Mouse (Mus musculus): ENCODE results near the gene Rab31.

The Rab31 gene

DNA sequence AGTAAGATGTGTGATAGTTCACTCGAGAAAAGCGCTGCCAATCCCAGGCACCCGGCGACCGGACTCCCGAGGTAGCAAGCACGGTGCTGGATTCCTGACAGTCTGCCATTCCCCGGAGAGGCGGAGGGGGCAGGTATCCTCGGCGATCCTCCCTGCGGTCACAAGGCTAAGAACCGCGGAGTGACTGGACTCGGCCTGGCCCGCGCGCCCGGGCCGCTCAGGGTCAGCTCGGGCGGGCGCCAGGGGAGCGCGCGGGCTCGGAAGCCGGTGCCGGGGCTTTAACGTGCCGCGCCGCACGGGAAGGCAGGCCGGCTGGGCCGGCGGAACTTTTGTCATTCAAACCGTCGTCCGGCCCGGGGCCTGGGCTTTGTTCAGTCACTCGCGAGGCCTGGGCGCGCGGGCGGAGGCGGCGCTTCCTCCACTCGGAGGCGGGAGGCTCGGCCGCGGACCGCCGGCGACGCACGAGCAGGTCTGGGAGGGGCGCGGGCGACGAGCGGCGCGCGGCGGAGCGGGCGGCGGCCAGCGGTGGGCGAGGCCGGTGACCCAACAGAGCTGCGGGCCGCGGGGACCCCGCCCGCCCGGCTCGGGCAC, 10.1 kb upstream of the Rab31 start, which contains the start of gene Ppp4r1:
Gene Ppp4r1, plus strand, starts transcription at position 23 of the 591 bp plus-strand sequence.
- peak; percentile 36 for DNase-seq (ENCODE audit: low read depth)

DNA sequence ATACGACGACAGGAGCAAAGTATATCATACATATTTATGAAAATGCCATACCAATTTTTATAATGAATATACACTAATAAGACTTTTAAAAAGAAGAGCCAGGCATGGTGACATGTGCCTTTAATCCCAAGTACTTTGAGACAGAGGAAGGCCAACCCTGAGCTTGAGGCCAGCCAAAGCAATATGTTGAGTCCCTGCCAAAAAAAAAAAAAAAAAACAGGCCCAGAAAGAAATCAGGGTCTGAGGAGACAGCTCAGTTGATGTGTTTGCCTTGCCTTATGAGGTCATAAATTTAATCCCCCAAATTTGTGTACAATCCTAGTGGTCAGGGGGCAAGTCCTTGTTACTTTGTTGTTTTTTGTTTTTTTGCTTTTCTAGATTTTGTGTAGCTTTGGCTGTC, 8.4 kb upstream of the Rab31 start:
- DNase-seq (ENCODE audit: low read depth): no peak

DNA sequence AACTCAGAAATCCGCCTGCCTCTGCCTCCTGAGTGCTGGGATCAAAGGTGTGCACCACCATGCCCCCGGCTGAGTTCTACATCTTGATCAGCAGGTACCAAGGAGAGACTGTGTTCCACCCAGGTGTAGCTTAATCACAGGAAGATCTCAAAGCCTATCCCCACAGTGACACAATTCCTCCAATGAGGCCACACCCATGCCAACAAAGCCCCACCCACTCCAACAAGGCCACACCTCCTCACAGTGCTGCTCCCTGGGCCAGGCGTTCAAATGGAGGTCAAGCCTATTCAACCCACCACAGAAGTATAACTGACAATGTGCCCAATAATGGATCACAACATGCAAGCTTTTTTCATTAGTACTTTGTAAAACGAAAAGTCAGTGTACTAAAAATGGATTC, 4.9 kb upstream of the Rab31 start:
- DNase-seq (ENCODE audit: low read depth): no peak

DNA sequence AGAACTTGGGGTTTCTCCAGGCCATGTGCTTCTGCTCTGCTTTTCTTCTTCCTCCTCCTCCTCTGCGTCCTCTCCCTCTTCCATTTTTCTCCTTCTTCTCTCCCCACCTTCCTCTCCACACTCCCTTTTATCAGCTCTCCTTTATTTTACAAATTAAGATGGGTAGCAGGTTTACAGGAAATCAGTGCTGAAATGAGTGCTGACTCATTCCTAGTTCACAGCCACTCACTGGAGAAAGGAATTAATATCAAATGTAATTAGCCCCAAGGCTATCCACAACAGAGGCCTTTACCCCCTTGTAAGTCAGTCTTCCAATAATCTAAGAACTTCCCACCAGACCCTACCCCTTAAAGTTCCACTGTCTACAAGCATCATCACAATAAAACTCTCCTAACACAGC, 3.7 kb upstream of the Rab31 start:
- DNase-seq (ENCODE audit: low read depth): no peak

DNA sequence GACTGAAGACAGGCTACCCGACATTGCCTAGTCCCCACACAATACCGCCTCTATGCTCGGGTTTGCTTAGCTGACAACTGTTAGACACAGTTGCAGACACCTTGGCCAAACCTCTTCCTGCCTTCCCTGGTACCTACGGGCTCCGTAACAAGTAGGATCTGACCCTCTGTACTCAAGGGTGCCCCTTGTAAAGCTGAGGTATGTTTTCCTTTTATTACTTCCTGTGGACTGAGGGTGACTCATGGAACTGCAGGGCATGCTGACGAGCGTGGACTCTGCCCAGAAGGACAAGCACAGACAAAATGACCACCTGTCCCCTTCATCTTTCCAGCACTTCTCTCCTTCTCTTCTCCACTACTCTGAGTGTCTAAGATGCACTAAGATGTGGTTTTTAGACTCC, 1.9 kb upstream of the Rab31 start:
- no peak for DNase-seq (ENCODE audit: low read depth)

DNA sequence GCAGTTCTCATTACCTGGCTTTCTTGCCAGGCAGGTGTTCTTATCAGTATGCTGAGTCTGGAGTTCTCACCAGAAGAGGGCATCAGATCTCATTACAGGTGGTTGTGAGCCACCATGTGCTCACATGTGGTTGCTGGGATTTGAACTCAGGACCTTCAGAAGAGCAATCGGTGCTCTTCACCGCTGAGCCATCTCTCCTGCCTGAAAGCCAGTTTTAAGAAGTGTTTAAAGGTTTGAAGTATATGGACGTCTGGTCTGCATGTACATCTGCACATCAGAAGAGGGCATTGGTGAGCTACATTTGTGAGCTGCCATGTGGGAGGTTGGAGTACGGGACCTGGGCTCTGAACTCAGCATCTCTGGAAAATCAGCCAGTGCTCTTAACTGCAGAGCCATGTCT, 1.1 kb upstream of the Rab31 start:
- DNase-seq (ENCODE audit: low read depth): no peak

DNA sequence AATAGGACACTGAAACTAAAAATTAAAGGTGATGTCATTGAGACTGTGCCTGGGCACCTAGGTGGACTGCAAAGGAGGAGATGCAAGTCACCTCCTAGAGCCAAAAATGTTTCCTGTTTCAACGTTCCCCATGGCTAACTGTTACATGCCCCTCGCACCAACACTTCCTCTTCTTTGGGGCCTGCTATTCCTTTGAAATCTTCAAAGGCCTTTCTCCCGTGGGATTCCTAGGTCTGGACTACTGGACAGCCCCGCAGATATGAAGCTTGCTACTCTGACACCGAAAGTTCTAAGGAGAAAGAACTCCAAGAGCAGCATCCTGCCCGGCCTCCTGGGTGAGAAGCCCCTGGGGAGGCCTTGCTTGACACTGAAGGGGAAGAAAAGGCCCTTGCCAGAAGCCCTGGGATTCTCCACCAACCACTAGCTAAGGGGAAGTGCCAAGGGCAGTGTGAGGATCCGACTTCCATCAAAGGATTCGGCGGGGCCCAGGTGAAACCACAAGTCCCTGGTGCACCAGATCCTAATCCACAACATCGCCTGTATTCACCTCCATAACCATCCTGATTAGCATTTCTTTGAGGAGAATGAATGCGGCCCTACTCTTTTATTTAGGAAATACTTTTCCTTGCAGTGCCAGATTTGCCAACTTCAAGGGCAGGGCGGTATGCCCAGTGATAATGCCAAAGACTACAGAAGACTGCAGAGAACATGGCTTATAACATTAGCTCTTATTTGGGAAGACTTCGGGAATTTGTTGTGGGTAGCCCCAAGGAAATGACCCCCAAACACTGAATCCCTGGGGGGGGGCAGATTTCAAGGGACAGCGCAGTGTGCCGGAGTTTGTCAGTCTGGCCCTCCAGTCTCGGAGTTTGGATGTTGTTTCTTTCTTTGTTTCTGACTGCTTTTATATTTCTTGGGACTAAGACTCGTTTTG, 1.3 kb downstream of the Rab31 start:
- DNase-seq (ENCODE audit: low read depth): no peak

DNA sequence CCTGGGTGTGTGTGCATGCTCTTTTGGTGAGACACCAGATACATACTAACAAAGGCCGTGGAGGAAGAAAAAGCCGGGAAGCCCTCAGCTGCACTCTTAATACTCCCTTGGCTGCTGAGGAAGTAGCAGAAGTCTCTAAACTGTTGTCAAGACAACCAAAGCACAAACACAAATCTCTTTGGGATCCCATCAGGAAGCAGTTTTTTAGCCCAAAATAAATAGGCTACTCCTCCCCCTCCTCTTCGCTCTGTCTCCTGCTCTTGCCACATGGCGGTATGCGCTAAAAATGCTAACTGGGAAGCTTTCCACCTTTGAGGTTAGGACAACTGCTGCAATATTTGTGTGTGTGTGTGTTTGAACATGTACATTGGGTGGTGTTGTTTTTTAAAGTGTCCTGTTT, 4.1 kb downstream of the Rab31 start:
- no peak for DNase-seq (ENCODE audit: low read depth)

DNA sequence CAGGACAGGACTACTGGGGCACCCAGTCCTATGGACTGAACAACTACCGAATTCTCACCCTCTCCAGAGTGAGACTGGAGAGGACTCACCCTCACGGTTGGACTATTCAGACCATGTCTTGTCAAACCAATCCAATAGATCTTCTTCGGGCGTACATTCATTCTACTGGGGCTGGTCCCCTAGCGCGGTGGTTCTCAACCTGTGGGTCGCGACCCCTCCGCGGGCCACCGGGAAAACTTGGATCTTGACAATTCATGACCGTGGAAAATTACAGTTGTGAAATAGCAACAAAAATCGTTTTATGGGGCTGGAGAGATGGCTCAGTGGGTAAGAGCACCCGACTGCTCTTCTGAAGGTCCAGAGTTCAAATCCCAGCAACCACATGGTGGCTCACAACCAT, 9.3 kb downstream of the Rab31 start:
- DNase-seq (ENCODE audit: low read depth): no peak

DNA sequence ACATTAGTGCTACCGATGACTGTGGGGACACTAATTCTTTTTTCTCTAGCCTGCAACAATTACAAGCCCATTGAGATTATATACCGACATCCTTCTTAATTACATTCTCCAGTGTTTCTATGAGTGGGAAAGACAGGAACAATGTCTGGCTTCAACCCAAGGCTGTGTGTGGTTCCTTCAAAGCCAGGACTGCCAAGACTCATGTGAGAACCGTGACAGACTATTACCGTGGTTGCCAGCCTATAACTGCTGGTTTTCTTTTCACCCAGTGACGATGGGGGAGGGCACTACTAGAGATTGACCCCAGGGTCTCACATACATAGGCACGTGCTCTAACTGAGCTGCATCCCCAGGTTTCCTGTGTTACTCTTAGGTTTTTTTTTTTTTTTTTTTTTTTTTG, 15.4 kb downstream of the Rab31 start:
- DNase-seq (ENCODE audit: low read depth): no peak

DNA sequence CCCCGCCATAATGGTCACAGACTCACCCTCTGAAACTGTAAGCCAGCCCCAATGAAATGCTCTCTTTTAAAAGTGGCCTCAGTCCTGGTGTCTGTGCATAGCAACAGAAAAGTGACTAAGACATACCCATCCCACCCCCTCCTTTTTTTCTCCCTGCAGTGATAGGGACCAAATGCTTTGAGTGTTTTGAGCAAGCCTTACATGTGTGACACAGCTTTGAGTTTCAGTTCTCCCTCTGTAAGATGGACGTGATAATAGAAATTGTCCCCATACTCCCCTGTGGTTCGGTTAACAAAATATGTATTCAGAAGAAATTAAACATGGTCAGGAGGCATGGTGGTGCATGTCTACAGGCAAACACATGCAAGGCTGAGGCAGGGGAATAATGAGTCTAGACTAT, 16.7 kb downstream of the Rab31 start:
- DNase-seq (ENCODE audit: low read depth): no peak

DNA sequence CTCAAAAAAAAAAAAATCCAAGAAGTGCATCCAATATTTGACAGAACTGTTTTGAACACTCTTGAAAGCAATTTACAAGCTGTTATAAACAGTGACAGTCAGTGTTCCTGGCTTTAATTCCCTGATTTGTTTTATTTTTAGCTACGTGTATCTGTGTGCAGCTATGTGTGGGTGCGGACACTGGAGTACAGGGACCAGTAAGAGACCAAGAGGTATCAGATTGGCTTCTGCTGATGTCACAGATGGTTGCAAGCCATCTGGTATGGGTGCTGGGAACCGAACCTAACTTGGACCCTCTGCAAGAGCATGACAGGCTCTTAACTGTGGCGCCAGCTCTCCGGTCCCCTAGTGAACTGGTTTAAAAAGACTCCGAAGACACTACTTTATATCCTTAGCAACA, 19.4 kb downstream of the Rab31 start:
- DNase-seq (ENCODE audit: low read depth): no peak

DNA sequence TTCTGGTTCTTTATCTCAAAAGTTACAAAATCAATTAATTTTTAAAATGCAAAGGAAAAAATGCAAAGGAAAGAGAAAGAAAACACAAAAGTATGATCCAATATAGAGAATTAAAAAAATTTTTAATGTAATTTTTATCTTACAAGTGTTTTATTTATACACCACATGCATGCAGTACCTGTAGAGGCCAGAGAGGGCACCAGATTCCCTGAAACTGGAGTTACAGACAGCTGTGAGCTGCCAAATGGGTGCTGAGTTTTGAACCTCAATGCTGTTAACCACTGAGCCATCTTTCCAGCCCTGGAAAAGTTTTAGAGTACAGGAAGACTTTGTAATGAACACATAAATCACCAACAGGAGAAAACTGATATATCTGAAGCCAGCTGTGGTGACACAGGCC, 22.3 kb downstream of the Rab31 start:
- DNase-seq (ENCODE audit: low read depth): peak; percentile 39

DNA sequence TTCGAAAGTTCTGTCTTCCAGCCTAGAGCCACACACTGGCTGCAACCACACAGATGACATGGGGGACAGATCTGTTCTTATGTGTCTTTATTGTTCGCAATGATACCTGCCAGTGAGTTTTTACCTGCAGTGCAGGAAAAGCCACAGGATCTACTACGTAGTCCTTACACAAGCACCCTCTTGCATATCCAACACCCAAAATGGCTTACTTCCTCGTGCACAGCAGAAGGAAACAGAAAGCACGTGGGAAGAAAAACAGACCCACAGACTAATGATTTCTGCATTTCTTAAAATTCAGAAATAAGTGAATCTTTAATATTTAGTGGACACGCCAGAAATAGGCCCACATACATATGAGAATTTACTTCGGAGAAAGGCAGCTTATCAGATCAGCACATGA, 22.7 kb downstream of the Rab31 start:
- DNase-seq (ENCODE audit: low read depth): no peak

DNA sequence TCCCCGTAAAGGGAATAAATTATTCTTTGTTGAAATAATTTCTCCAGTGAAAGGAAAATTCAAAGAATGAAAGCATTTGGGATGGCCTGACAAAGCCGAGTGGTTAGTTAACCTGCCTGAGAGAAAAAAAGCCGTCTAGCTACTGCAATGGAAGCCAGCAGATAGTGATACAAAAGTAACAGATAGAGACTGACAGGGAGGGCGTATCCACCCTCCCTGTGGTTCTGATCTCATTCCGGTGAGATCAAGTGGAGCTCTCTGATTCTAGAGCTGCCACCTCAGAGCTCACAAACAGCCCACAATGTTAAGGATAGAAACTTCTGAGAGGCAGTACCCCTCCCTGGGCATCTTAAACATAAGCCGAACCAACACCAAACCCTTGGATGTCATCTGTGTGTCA, 23.6 kb downstream of the Rab31 start:
- no peak for DNase-seq (ENCODE audit: low read depth)

DNA sequence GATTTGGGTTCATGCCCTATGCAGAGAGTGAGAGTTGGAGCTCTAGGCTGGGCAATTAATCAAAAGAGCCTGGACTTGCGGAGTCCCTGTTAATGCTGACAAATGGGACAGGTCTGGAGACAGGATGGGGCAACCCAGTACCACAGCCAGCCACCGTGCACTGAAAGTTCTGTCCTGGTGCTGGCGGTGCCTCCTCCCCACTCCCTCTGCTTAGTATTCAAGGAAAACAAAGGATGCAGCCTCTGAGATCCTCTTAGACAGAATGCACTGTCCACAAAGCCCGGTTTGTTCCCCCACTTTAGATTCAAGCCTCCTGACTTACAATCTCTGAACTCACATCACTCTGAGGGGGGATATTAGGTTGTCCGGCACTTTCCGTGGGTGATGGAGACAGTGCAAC, 26.2 kb downstream of the Rab31 start:
- no peak for DNase-seq (ENCODE audit: low read depth)

DNA sequence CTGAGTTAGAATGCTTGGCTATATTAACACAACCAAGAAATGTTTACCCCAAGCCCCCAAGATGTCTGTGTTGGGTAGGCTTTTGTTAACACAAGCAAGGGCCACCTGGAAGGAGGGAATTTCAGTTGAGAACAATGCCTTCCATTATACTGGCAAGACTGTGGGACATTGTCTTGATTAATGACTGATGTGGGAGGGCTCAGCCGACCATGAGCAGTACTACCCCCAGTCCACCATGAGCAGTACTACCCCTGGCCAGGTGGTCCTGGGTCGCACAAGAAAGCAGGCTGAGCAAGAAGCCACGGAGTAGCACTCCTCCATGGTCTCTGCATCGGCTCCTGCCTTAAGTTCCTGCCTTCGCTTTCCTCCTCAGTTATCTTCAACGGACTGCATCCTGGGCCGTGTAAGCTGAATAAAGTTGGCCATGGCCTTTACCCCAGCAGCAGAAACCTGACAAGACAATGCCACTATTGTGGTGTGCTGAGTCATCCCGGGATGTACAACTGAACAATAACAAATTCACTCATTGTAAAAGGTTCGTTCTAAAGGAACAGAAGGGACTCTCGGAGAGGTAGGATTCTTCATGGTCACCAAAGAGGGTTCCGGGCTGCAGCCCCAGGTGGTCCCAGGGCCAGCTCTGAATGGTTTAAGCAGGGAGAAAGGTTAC, 28.8 kb downstream of the Rab31 start:
- no peak for DNase-seq (ENCODE audit: low read depth)

DNA sequence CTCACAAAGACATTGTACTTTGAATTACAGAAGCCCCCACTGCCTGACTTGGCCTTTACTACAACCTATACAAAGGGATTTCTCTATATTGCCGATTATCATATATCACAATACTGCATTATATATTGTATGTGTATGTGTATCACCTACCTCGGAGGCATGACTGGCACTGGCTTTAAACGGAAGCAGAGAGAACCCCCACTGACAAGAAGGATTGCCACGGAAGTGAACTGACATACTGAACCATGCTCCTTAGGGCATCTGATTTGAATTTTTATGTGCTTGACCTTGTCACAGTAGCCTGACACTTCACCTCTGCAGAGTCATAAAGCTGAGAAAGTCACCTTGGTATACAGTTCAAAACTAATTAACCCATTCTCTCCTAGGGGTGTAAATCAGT, 29.6 kb downstream of the Rab31 start:
- DNase-seq (ENCODE audit: low read depth): no peak

DNA sequence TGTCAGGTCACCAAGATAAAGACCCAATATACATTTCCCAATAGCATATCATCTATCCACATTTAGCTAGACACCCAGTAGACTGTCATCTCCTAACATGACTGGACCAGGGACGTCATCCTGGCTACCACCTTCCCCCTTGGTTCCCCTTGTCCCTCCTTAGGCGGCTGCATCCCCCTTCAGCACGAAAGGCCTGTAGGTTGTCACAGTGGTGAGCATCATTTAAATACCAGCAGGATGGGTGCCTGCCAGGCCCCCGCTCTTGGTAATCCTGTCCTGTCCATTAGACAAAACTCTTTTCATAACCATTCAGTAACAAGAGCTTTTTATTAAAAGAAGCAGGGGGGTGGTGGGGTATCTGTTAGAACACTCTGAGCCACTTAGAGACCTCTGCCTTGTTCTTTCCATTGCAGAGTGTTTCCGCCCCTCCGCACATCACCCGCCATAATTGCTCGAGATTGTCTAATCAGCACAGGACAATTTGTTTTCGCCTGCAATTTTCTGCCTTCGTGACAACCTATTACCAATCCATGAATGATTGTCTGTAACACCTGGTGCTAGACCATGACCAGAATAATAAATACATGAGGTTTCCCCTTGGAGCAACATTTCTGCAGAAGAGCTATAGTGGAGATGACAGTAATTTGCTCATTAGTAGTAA, 30.2 kb downstream of the Rab31 start:
- DNase-seq (ENCODE audit: low read depth): no peak

DNA sequence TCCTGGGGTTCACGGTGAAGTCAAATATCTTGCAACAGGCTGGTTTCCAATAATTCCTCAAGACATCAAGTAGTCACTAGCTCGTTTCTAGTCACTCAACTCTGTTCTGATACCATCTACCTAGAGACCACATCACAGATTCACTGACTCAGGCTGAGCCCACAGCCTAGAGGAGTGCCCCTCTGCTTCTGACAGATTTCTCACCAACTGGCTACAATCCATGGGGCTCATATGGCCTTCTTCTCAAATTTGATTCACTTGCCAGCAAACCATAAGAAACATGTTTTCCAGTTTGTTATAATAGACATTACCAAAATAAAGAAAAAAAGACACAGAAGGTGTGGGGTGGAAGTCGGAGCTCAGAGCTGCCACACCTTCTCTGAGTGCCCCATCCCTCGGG, 31.0 kb downstream of the Rab31 start:
- DNase-seq (ENCODE audit: low read depth): no peak

DNA sequence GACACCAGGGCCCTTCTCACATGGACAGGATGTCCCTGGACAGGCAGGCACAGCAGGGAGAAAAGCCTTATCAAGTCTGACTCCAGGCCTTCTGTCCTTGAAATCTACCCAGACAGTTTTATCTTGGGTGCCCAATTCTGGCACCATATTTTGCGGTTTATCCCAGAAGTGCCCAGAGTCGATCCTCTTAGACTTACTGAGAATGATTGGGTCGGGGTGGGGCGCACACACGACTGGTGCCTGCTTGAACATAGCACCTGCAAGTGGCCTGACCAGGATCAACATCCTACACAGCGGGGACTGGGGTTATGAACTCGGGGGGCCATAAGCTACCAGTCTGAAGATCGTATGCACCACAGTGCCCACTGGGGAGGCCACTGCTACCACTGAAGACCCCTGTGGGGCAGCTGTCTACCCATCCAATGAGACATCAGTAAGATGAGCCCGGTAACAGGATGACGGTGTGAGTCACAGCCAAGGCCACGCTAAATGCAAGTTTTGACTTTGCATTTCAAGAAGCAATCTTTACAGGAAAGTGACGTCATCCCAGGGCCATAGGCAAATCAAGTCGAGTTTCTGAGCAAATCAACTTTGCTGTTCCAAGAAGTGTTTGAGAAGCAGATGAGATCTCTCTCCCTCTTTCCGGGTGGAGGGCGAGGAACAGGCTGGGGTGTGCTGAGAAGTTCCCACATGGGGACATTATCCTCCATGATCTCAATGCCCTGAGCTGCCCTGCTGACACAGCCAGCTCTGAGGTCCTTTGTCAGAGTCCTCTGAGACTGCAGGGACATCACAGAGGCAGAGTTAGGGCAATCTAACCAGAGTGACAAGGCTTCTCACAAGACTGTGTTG, 32.5 kb downstream of the Rab31 start:
- no peak for DNase-seq (ENCODE audit: low read depth)

DNA sequence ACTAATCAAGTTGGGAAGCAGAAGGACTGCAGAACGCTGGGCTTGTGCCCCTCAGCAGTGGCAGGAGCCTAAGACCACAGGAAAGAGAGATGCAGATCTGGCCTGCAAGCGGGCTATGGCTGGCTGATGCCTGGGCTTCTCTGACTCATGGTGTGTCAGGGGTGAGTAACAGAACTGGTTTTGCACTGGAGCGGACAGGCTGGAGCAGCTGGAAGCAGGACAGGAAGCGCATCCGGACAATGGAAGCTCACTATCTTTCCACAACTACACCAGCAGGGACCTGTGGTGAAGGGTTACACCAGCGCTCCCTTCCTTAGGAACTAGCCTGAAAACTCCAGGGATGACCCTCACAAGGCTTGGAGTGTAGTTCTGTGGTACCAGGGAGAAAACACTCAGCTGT, 34.9 kb downstream of the Rab31 start:
- DNase-seq (ENCODE audit: low read depth): no peak

All from c-Kit-positive CD71-positive TER-119-negative erythroid progenitor cells, embryonic 14.5 days (primary cell).